Mouse (Mus musculus) regulatory T cell (primary cell): ENCODE data around the gene Tas2r134.

Source experiments
- in situ Hi-C: fragments of 300-600 bp; cut with MboI, MseI; formaldehyde crosslinking; loops from one replicate; pipeline ENCODE4 v1.15.1; 2025; ENCODE audit warnings: high pct_unique_total_duplicates

Gene Tas2r134

GRCm38 (mm10) chr2:51652086-51652485, 24.8 kb downstream of the Tas2r134 start:
- in situ Hi-C loops: no loop called here

GRCm38 (mm10) chr2:51657684-51658083, 30.4 kb downstream of the Tas2r134 start:
- in situ Hi-C loops: no loop called here

GRCm38 (mm10) chr2:51658288-51658687, 31.0 kb downstream of the Tas2r134 start:
- in situ Hi-C loops: no loop called here

GRCm38 (mm10) chr2:51674321-51674720, 47.0 kb downstream of the Tas2r134 start:
- in situ Hi-C loops: no loop called here
